Mouse (Mus musculus) liver, embryonic 13.5 days (tissue): ENCODE data around the gene Traf1. TPM values are rescaled to one million over a fixed set of nuclear protein-coding genes. Genes with fewer than 3 reads are reported as not detected.

Source experiments
- ATAC-seq: fragments of 200-750 bp; cut with Nextera tagmentation; 2 replicates; pipeline ENCODE4 v1.8.0; 2017; ENCODE audit warnings: low read depth, mild to moderate bottlenecking, moderate number of reproducible peaks, moderate library complexity
- DNase-seq: peaks from one replicate; pipeline ENCODE4 v3.0.0; 2022
- H3K27ac ChIP-seq: fragments of 300-500 bp; sonication (generic); 2 replicates; pipeline ENCODE4 v1.5.1; 2015; ENCODE audit warnings: moderate library complexity, mild to moderate bottlenecking, inconsistent platforms
- H3K27me3 ChIP-seq: fragments of 300-500 bp; sonication (generic); 2 replicates; pipeline ENCODE4 v1.6.1; 2015; ENCODE audit warnings: mild to moderate bottlenecking, inconsistent platforms
- H3K36me3 ChIP-seq: fragments of 300-500 bp; sonication (generic); 2 replicates; pipeline ENCODE4 v1.6.1; 2015; ENCODE audit warnings: mild to moderate bottlenecking, inconsistent platforms
- H3K4me1 ChIP-seq: fragments of 300-500 bp; sonication (generic); replicated peaks from 2 replicates; pipeline ENCODE4 v1.6.1; 2015; ENCODE audit warnings: inconsistent platforms
- H3K4me2 ChIP-seq: fragments of 300-500 bp; sonication (generic); 2 replicates; pipeline ENCODE4 v1.6.1; 2015; ENCODE audit warnings: inconsistent platforms, mild to moderate bottlenecking, moderate library complexity
- H3K4me3 ChIP-seq: fragments of 300-500 bp; sonication (generic); replicated peaks from 2 replicates; pipeline ENCODE4 v1.5.1; 2015; ENCODE audit warnings: mild to moderate bottlenecking, inconsistent platforms
- H3K9ac ChIP-seq: fragments of 300-500 bp; sonication (generic); 2 replicates; pipeline ENCODE4 v1.6.1; 2015; ENCODE audit warnings: mild to moderate bottlenecking, inconsistent platforms
- H3K9me3 ChIP-seq: fragments of 300-500 bp; sonication (generic); replicated peaks from 2 replicates; pipeline ENCODE4 v1.6.1; 2016; ENCODE audit warnings: inconsistent platforms
- WGBS: fragments of 180-500 bp; shearing (Covaris S2); methylation state at CpG from one replicate; pipeline ENCODE4 v1.1.7; 2015; ENCODE audit not compliant: insufficient replicate concordance; 5-methylcytosine and 5-hydroxymethylcytosine counted together
- polyA plus RNA-seq: library from polyadenylated mRNA; unstranded; fragments of >200 nt; fragmentation: Nextera tagmentation; extraction: Ambion mirVana; gene quantifications from 2 replicates; pipeline ENCODE4 v1.2.1, GENCODE M21; 2015

Traf1 gene
- polyA plus RNA-seq, 1 experiment from 2014 or later = 0.14 TPM

DNA sequence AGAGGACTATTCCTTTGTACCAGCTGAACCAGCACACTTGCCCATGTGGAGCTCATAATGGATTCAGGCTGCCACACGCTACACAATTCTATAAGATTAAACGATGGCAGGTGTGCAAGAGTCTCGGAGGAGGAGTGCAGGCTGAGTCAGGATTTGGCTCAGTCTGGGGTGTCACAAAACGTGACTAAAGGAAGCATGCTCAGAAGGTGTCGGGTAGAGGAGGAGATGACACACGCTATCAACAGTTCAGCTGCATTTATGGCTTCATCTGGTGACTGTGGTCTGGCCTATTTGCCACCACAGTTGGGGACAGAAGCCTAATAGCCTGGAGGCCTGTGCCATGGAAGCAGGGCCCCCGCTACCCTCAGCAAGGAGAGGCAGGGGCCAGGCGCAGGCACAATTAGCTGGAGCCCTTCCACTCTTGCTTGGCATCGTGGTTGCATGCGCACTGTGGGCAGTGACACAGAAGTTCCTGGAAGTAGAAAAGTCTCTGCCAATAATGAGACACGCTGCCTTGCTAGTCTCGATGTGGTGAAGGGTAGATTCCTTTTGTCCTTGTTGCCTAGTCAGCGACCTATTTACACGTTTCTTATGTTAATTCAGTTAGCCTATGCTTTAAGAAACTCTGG is 20.6 kb upstream of the Traf1 start:
- H3K9me3 ChIP-seq = no peaks in the 10 kb centered on the region
- peaks cover 35% of the 10 kb centered on the region for H3K4me1 ChIP-seq
- H3K27me3 ChIP-seq = no peaks in the 10 kb centered on the region
- H3K36me3 ChIP-seq = no peaks in the 10 kb centered on the region
- no peak overlapping the region for H3K4me3 ChIP-seq
- DNase-seq = no peak
- no peak overlapping the region for H3K4me2 ChIP-seq
- WGBS = 59% methylated on average over 14 of the region's 14 CpGs
- H3K9ac ChIP-seq = no peak overlapping the region
- H3K27ac ChIP-seq = no peak overlapping the region
- ATAC-seq = no peak

DNA sequence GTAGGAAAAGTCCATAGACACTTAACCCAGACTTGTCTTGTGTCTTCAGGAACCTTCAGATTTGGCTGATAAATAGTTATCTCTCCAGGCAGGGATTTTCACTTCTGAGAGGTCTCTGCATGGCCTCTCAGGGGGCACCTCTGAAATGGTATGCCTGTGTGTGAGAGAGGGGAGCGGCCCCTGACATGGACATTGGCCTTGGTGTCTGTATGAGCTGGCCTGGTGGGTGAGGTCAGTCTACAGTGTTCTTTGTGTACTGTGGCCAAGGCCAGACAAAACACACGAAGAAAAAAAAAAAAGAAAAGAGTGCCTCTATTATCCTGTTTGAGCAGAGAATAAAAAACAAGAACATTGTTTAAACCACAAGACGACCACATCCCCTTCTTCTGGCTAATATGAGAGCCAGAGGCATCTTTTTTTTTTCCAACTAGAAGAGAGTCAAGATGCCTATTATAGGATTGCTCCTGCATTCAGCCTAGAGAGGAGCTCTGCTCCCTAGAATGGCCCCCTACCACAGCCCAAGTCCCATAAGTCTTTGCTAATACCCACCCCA is 18.0 kb upstream of the Traf1 start:
- ATAC-seq (no peak), DNase-seq (no peak)
- 18% methylated on average over 3 of the region's 3 CpGs for WGBS
- Histone ChIP-seq H3K4me2 (no peak overlapping the region), H3K4me3 (no peak overlapping the region), H3K9ac (no peak overlapping the region), H3K9me3 (no peaks in the 10 kb centered on the region; the same call in 1 of the 2 replicates), H3K27me3 (no peaks in the 10 kb centered on the region), H3K27ac (no peak overlapping the region), H3K4me1 (peaks cover 42% of the 10 kb centered on the region), H3K36me3 (no peaks in the 10 kb centered on the region)

DNA sequence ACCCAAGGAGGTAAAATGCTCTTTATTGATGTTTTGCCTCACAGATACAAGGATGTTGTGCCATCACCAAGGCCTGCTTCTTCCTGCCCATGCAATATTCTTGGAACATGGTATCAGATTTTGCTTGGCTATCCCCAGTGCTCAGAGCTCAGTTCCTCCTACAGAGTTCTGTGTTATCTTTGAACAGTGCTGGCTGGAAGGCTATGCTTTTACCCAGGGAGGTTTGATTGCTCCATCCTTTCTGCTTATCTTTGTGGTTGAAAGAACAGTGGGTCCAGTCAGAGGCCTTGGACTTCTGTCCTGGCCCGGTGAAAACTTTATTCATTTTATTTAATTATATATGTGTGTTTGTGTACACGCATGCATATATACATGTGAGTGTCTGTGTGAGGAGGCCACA is 16.7 kb upstream of the Traf1 start:
- no peak for ATAC-seq
- no peak for DNase-seq
- no peak overlapping the region for H3K27ac ChIP-seq
- no peak overlapping the region for H3K4me2 ChIP-seq
- no peaks in the 10 kb centered on the region; the same call in 1 of the 2 replicates for H3K9me3 ChIP-seq
- H3K9ac ChIP-seq = no peak overlapping the region
- H3K4me1 ChIP-seq = peaks cover 38% of the 10 kb centered on the region
- no peaks in the 10 kb centered on the region for H3K36me3 ChIP-seq
- WGBS = 51% methylated on average over 2 of the region's 2 CpGs
- H3K27me3 ChIP-seq = no peaks in the 10 kb centered on the region
- no peak overlapping the region for H3K4me3 ChIP-seq

DNA sequence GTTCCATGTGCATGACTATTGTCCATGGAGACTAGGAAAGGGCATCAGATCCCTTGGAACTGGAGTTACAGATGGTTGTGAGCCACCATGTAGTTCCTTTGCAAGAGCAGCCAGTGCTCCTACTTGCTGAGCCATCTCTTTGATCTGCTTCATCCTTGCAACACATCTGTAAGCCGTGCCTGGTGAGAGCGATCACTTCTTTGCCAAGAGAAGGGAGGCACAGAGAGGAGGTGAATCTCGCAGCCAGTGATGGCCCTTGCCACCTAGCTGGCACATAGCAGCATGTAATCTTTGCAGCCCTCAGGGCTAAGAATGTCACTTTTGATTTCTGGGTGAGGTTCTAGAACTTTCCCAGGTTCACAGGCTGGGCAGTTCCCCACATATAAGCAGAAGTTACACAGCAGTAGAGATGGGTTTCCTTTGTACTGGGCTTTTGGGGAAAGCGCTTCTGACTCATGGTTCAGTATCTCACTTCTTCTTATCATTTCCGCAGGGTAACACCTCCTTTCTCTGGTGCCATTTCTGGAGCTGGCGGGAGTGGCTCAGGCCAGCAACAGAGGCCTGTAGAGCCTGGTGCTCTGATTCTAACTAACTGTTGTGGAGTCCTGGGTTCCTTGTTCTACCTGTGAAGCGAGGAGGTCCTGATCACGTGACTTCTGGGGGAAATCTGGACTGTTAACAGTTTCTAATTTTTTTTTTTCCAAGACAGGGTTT is 15.5 kb upstream of the Traf1 start:
- no peak for DNase-seq
- H3K27ac ChIP-seq = peak overlapping the region; percentile 29; the same call in 1 of the 2 replicates

DNA sequence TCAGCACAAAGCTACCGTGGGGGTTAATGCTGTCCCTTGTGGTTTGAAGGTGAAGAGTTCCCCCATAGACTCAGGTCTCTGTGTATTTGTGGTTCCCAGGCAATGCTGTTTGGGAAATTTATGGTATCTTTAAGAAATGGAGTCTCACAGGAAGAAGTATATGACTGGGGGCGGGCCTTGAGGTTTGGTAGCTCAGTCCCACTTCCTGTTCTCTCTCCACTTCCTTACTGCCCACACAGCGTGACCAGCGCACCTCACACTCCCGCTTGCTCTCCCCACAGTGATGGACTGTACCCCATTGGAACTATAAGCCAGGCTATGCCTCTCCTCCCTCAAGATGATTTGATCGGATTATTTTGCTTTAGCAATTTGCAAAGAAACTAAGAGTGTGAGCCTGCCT is 14.9 kb upstream of the Traf1 start:
- H3K36me3 ChIP-seq = no peaks in the 10 kb centered on the region
- DNase-seq (no peak), ATAC-seq (no peak)
- peaks cover 35% of the 10 kb centered on the region for H3K4me1 ChIP-seq
- no peak overlapping the region for H3K27ac ChIP-seq
- H3K9ac ChIP-seq = no peak overlapping the region
- H3K4me3 ChIP-seq = no peak overlapping the region
- H3K9me3 ChIP-seq = no peaks in the 10 kb centered on the region; the same call in 1 of the 2 replicates
- no peak overlapping the region for H3K4me2 ChIP-seq
- 37% methylated on average over 6 of the region's 6 CpGs for WGBS
- H3K27me3 ChIP-seq = no peaks in the 10 kb centered on the region

More for the DNA sequence above, 15.5 kb upstream of the Traf1 start:
- H3K36me3 ChIP-seq = no peaks in the 10 kb centered on the region
- no peaks in the 10 kb centered on the region for H3K27me3 ChIP-seq
- H3K4me3 ChIP-seq = no peak overlapping the region
- H3K4me2 ChIP-seq = no peak overlapping the region
- H3K4me1 ChIP-seq = peaks cover 37% of the 10 kb centered on the region
- H3K9me3 ChIP-seq = no peaks in the 10 kb centered on the region; the same call in 1 of the 2 replicates
- no peak overlapping the region for H3K9ac ChIP-seq
- no peak for ATAC-seq
- WGBS = 29% methylated on average over 8 of the region's 8 CpGs

DNA sequence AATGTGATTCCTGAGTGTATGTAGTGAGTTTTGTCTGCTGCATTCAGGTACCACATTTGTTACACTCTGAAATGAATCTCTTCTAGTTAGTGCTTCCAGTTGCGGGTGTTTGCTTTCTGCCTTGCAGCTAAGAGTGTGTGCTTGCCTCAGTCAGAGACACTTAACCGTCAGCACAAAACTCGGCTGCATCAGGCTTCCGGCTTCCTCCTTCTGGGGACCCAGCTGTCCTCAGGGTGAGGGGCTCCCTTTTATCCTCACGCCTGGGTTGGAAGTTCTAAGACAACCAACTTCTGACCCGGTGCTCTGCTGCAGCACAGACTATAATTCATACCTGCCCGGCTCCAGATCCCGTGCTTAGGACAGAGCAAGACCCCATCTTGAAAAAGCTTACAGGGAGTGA is 11.5 kb upstream of the Traf1 start:
- no peak for ATAC-seq
- Histone ChIP-seq H3K36me3 (no peaks in the 10 kb centered on the region), H3K9me3 (no peaks in the 10 kb centered on the region; the same call in 1 of the 2 replicates)

DNA sequence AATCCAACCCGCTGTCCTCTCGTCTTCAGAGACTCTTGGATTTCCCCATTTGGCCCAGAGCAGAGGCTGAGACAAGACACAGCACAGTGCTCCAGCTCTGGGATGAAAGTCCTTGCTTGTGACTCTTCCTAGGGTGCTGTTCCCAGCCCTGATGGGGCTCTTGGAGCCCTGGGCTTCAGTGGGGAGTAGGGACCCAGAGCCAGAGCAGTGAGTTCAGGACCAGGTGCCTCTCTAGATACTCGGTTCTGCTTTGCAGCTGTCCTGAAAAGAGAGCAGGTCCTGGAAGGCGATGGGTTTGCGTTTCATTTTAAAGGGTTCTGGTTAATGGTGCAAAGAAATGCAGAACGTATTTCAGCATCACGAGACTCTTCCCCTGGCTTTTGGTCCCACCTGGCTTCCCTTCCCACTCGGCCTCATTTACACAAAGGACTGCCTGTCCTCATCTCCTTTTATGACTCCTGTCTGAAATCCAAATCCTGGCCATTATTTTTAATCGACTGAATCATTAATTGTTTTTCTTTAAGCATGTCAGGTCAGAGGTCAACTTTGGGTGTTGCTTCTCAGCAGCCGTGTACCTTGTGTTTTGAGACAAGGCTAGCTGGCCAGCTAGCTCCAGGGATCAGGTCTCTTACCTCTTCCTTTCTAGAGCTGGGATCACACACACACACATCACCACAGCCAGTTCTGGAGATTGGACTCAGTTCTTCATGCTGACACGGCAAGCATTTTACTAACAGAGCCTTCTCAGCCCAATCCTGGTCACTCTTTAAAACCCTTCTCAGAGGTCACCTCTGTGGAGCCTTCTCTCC is 9.7 kb upstream of the Traf1 start:
- Histone ChIP-seq H3K9ac (no peak overlapping the region), H3K4me3 (no peak overlapping the region), H3K36me3 (no peaks in the 10 kb centered on the region), H3K27me3 (no peaks in the 10 kb centered on the region), H3K4me2 (no peak overlapping the region), H3K9me3 (no peaks in the 10 kb centered on the region; the same call in 1 of the 2 replicates), H3K4me1 (no peaks in the 10 kb centered on the region), H3K27ac (no peak overlapping the region)
- 64% methylated on average over 11 of the region's 11 CpGs for WGBS
- DNase-seq (no peak), ATAC-seq (no peak)

More for the DNA sequence above, 11.5 kb upstream of the Traf1 start:
- Histone ChIP-seq H3K4me3 (no peak overlapping the region), H3K27me3 (no peaks in the 10 kb centered on the region), H3K9ac (no peak overlapping the region), H3K4me2 (no peak overlapping the region), H3K27ac (no peak overlapping the region), H3K4me1 (peaks cover 16% of the 10 kb centered on the region)
- no peak for DNase-seq
- 68% methylated on average over 8 of the region's 8 CpGs for WGBS

DNA sequence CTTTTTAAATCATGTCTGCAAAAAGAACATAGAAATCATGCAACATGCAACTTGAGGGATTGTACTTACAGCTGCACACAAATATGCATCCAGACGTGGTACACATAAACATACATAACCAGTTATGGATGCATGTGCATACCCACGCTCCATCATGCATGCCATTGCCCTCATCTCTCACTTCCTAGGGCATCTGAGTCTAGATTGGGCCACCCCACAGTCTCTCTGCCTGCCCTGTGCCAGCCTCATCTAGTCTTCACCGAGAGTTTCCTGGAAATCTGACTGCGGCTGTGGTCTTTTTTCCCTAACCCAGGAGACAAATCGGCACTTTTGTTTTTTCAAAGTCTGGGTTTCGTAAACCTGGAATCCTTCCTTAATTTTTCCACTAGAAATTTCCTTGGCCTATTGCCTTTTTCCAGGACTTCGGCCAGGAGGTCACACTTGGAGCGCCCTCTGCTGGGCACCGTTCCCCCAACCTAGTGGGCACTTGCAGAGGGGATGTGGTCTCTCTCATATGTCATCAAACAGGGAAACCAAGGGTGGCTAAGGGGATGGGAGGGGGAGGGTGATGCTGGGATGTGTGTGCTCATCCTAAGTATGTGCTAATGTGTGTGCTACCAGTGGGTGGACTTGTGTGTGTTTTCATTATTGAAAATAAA is 8.6 kb upstream of the Traf1 start:
- no peak overlapping the region for H3K4me2 ChIP-seq
- DNase-seq = peak; percentile 17
- H3K27ac ChIP-seq = no peak overlapping the region
- WGBS = 29% methylated on average over 9 of the region's 9 CpGs
- no peaks in the 10 kb centered on the region for H3K36me3 ChIP-seq
- ATAC-seq = no peak
- peaks cover 8% of the 10 kb centered on the region for H3K4me1 ChIP-seq
- H3K9me3 ChIP-seq = no peaks in the 10 kb centered on the region; the same call in 1 of the 2 replicates
- H3K27me3 ChIP-seq = no peaks in the 10 kb centered on the region
- H3K4me3 ChIP-seq = no peak overlapping the region
- no peak overlapping the region for H3K9ac ChIP-seq

DNA sequence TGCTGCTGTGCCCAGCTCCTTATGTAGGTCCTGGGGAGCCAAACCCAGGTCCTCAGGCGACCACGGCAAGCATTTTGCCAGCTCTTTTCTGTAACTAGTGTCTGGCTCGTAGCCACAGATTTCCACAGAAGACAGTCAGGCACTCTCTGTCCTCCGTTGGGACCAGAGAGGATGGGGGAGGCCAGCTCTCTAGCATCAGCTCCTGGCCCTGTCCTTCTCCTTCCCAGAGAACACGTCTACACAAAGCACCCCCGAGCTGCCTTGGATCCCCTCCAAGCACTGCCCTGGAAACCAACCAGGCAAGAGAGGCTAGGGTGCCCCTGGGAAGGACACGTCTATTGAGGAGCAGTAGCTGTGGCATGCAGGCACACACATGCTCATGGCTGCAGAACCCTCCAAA is 7.6 kb upstream of the Traf1 start:
- 53% methylated on average over 7 of the region's 7 CpGs for WGBS
- ATAC-seq = no peak

DNA sequence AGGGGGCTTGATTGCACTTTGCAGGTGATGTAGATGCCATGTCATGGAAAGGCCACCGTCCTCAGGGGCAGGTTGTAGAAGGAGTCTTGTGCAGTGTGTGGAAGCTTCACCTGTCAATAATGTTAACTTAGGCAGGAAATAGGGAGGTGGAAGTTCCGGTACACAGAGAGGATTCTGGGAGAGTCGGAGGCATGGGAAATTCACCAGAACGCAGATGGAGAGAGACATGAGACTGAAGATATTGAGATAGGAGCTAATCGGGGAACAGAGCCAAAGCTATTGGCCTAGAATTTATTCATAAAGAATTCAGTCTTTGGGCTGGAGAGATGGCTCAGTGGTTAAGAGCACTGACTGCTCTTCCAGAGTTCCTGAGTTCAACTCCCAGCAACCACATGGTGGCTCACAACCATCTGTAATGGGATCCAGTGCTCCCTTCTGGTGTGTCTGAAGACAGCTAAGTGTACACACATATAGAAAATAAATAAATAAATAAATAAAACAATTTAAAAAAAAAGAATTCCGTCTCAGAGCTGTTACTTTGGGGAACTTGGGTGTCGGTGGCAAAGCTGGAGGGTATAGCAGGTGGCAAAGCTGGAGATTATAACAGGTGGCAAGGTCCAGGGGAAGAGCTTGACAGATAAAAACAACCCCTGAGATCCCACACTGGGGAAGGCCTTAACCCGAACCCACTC is 4.8 kb upstream of the Traf1 start:
- Histone ChIP-seq H3K9ac (no peak overlapping the region), H3K36me3 (no peaks in the 10 kb centered on the region), H3K4me2 (no peak overlapping the region), H3K27ac (no peak overlapping the region), H3K9me3 (no peaks in the 10 kb centered on the region), H3K27me3 (peaks cover 4% of the 10 kb centered on the region; the same call in 1 of the 2 replicates), H3K4me1 (peaks cover 8% of the 10 kb centered on the region), H3K4me3 (no peak overlapping the region)
- ATAC-seq (no peak), DNase-seq (no peak)
- 70% methylated on average over 8 of the region's 8 CpGs for WGBS

More for the DNA sequence above, 7.6 kb upstream of the Traf1 start:
- Histone ChIP-seq H3K27me3 (no peaks in the 10 kb centered on the region), H3K36me3 (no peaks in the 10 kb centered on the region), H3K4me3 (no peak overlapping the region), H3K9me3 (no peaks in the 10 kb centered on the region), H3K9ac (no peak overlapping the region), H3K4me2 (no peak overlapping the region), H3K27ac (no peak overlapping the region), H3K4me1 (peaks cover 8% of the 10 kb centered on the region)
- no peak for DNase-seq
